Mouse (Mus musculus) neural tube, postnatal 0 days (tissue): Measurements from ENCODE around the gene Chadl. TPM values are rescaled to one million over a fixed set of nuclear protein-coding genes. Genes with fewer than 3 reads are reported as not detected.

Source experiments
- polyA plus RNA-seq: library from polyadenylated mRNA; unstranded; fragments of >200 nt; fragmentation: Nextera tagmentation; extraction: Ambion mirVana; gene quantifications from 2 replicates; pipeline ENCODE4 v1.2.1, GENCODE M21; 2015

The Chadl gene
- polyA plus RNA-seq, result 49.6 and 52.2 TPM in 2 replicates

DNA sequence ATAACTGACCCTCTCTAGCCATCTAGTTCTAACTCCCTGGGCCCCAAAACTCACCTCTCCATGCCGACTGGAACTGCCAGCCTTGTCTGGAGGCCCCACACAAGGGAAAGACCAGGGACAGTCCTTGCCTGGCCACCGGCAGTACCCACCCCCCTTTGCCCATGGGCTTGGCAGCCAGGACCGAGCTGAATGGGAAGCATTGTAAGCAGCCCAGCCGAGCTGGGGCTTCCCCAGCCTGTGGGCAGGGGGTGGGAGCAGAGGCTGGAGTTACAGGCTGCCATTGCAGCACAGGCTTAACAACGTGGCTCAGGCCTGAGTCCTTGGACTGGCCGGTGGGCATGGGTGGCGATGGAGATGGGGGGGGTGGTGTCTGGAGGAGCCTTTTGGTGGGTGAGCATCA lies at the start of gene Chadl:
Gene Chadl, minus strand, starts transcription at position 113 of the 400 bp plus-strand sequence.

DNA sequence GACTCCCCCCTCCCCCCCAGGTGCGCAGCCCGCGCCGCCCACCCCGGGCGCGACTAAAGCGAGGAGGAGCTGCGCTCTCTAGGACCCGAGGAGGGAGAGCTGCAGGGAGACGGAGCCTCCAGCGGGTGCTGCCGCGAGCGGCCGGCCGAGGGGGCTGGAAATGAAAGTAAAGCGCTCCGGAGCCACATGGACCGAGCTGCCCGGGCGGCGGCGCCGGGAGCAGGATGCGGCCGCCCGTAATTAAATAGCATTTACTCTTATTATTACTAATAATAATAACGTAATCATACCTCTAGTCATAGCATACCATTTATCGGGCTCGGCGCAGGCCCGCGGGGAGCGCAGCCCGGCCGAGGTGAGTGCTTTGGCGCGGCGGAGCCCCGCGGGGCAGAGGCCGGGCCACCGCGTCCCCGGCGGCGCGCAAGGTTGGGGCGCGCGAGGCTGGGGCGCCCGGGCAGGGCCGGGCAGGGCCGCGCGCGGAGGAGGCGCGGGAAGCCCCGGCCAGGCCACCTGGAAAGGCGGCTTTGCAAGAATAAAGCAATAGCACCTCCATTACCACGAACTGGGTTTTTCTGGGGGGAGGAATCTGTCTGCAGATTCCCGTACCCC lies 48.0 kb upstream of the Chadl start, which contains the start of the genes Zc3h7b and Rangap1:
Gene Zc3h7b, plus strand, starts transcription at position 66 of the 609 bp plus-strand sequence.
Gene Rangap1, minus strand, starts transcription at position 539 of the 609 bp plus-strand sequence.

DNA sequence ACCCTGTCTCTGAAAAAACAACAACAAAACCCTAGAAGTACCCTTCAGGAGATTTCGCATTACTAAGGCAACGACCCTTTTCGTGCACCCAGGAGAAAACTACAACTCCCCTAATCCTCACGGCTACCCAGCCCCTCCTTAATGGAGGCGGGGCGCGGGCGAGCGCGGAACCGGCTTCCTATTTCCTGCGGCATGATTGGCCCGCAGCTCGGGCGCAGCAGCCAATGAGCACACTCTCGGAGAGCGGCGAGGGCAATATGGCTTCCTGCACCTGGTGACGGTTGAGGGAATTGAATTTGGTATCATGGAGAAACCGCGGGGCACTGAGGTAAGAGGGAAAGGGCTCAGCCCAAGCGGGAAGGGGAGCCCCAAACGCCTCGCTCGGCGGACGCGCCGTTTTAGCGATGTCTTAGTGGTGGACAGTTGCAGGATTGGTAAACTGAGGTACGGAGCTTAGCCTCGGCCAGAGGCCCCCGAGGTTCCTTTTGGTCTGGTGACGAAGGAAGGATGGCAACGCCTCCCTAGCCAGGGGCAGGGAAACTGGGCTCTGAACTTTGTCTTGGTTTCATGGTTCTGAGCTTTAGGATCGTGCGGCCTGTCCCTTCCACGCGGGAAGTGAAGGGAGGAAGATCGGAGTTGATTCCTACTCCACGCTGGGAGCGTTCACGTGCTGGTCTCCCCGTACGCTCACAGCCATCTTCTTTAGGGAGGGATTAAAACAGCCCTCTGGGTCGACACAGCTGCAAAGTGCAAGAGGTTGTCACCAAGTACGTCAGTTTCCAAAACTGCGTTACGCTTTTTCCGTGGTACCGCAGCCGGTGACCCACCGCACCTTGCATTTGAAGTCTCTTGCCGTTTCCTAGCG lies 33.2 kb downstream of the Chadl start, which contains the start of gene L3mbtl2:
Gene L3mbtl2, plus strand, starts transcription at position 193 of the 865 bp plus-strand sequence.

Other genes with a start within 250 kb of the Chadl start
- 438 and 454 TPM in 2 replicates for gene Rbx1, start 231.0 kb downstream of the Chadl start, polyA plus RNA-seq
- 13.3 and 17.9 TPM in 2 replicates for gene Ep300, start 111.9 kb downstream of the Chadl start, polyA plus RNA-seq
- gene L3mbtl2, start 33.4 kb downstream of the Chadl start, polyA plus RNA-seq, result 23.7 and 24.9 TPM in 2 replicates
- gene Zc3h7b, start 47.8 kb upstream of the Chadl start, polyA plus RNA-seq, result 31.6 and 43.7 TPM in 2 replicates
- gene Rangap1, start 48.2 kb upstream of the Chadl start, polyA plus RNA-seq, result 90.7 and 102 TPM in 2 replicates
- gene Tef, start 105.1 kb upstream of the Chadl start, polyA plus RNA-seq, result 27.3 and 28.9 TPM in 2 replicates
- 11.7 and 15.7 TPM in 2 replicates for gene Tob2, start 161.5 kb upstream of the Chadl start, polyA plus RNA-seq
- 98.4 and 112 TPM in 2 replicates for gene Phf5a, start 174.6 kb upstream of the Chadl start, polyA plus RNA-seq
- 276 and 309 TPM in 2 replicates for gene Aco2, start 175.0 kb upstream of the Chadl start, polyA plus RNA-seq
- gene Polr3h, start 229.0 kb upstream of the Chadl start, polyA plus RNA-seq, result 119 and 137 TPM in 2 replicates
- 241 and 292 TPM in 2 replicates for gene Csdc2, start 239.5 kb upstream of the Chadl start, polyA plus RNA-seq